Mouse (Mus musculus) hindbrain, embryonic 12.5 days (tissue): Measurements from ENCODE around the gene Homer3. TPM values are rescaled to one million over a fixed set of nuclear protein-coding genes. Genes with fewer than 3 reads are reported as not detected.

ENCODE experiments used
- ATAC-seq: fragments of 200-750 bp; cut with Nextera tagmentation; 2 replicates; pipeline ENCODE4 v1.8.0; 2017; ENCODE audit warnings: moderate TSS enrichment; ENCODE audit not compliant: low FRiP score
- H3K27ac ChIP-seq: fragments of 300-500 bp; sonication (generic); 2 replicates; pipeline ENCODE4 v1.5.1; 2016; ENCODE audit warnings: mild to moderate bottlenecking
- H3K27me3 ChIP-seq: fragments of 300-500 bp; sonication (generic); 2 replicates; pipeline ENCODE4 v1.6.1; 2016; ENCODE audit warnings: mild to moderate bottlenecking
- H3K36me3 ChIP-seq: fragments of 300-500 bp; sonication (generic); 2 replicates; pipeline ENCODE4 v1.6.1; 2016; ENCODE audit warnings: mild to moderate bottlenecking
- H3K4me1 ChIP-seq: fragments of 300-500 bp; sonication (generic); 2 replicates; pipeline ENCODE4 v1.6.1; 2016
- H3K4me2 ChIP-seq: fragments of 300-500 bp; sonication (generic); replicated peaks from 2 replicates; pipeline ENCODE4 v1.6.1; 2016; ENCODE audit warnings: mild to moderate bottlenecking
- H3K4me3 ChIP-seq: fragments of 300-500 bp; sonication (generic); 2 replicates; pipeline ENCODE4 v1.5.1; 2016; ENCODE audit warnings: mild to moderate bottlenecking
- H3K9ac ChIP-seq: fragments of 300-500 bp; sonication (generic); 2 replicates; pipeline ENCODE4 v1.6.1; 2016; ENCODE audit warnings: mild to moderate bottlenecking, moderate library complexity
- H3K9me3 ChIP-seq: fragments of 300-500 bp; sonication (generic); replicated peaks from 2 replicates; pipeline ENCODE4 v1.6.1; 2016; ENCODE audit warnings: mild to moderate bottlenecking
- WGBS: fragments of 180-500 bp; shearing (Covaris S2); methylation state at CpG from one replicate; pipeline ENCODE4 v1.1.7; 2016; 5-methylcytosine and 5-hydroxymethylcytosine counted together
- polyA plus RNA-seq: library from polyadenylated mRNA; unstranded; fragments of >200 nt; fragmentation: Nextera tagmentation; extraction: Ambion mirVana; gene quantifications from 2 replicates; pipeline ENCODE4 v1.2.1, GENCODE M21; 2016

Gene Homer3
- polyA plus RNA-seq, 1 experiment from 2014 or later: 80.7 TPM

GRCm38 (mm10) chr8:70267674-70268073 lies 15.0 kb upstream of the Homer3 start:
- H3K36me3 ChIP-seq: peaks cover 34% of the 10 kb centered on the region
- no peak overlapping the region for H3K4me2 ChIP-seq
- no peak overlapping the region for H3K27ac ChIP-seq
- ATAC-seq: no peak
- H3K9me3 ChIP-seq: no peaks in the 10 kb centered on the region
- no peak overlapping the region for H3K4me3 ChIP-seq
- no peaks in the 10 kb centered on the region for H3K4me1 ChIP-seq
- H3K27me3 ChIP-seq: no peaks in the 10 kb centered on the region
- 88% methylated on average over 3 of the region's 3 CpGs for WGBS
- no peak overlapping the region for H3K9ac ChIP-seq

- H3K27ac ChIP-seq: no peak overlapping the region
Observed at GRCm38 (mm10) chr8:70268311-70268710, 14.3 kb upstream of the Homer3 start.

GRCm38 (mm10) chr8:70268799-70269565 lies 13.6 kb upstream of the Homer3 start:
- Histone ChIP-seq H3K27me3 (no peaks in the 10 kb centered on the region), H3K4me3 (no peak overlapping the region), H3K9me3 (no peaks in the 10 kb centered on the region), H3K4me1 (no peaks in the 10 kb centered on the region), H3K36me3 (peaks cover 21% of the 10 kb centered on the region), H3K9ac (no peak overlapping the region), H3K27ac (no peak overlapping the region), H3K4me2 (no peak overlapping the region)
- 58% methylated on average over 11 of the region's 11 CpGs for WGBS
- no peak for ATAC-seq

More at GRCm38 (mm10) chr8:70268311-70268710, 14.3 kb upstream of the Homer3 start:
- no peak for ATAC-seq
- Histone ChIP-seq H3K9me3 (no peaks in the 10 kb centered on the region), H3K27me3 (no peaks in the 10 kb centered on the region), H3K4me3 (no peak overlapping the region), H3K4me2 (no peak overlapping the region), H3K9ac (no peak overlapping the region), H3K36me3 (peaks cover 27% of the 10 kb centered on the region), H3K4me1 (no peaks in the 10 kb centered on the region)
- whole genome bisulfite sequencing: 48% methylated on average over 5 of the region's 5 CpGs

GRCm38 (mm10) chr8:70272949-70273348 lies 9.7 kb upstream of the Homer3 start:
- Histone ChIP-seq H3K27me3 (no peaks in the 10 kb centered on the region), H3K9ac (no peak overlapping the region), H3K27ac (no peak overlapping the region), H3K36me3 (no peaks in the 10 kb centered on the region), H3K4me1 (no peaks in the 10 kb centered on the region), H3K4me3 (no peak overlapping the region), H3K4me2 (no peak overlapping the region), H3K9me3 (no peaks in the 10 kb centered on the region)
- WGBS: 64% methylated on average over 3 of the region's 3 CpGs
- ATAC-seq: no peak

- Histone ChIP-seq H3K4me3 (no peak overlapping the region), H3K27me3 (no peaks in the 10 kb centered on the region), H3K36me3 (no peaks in the 10 kb centered on the region), H3K27ac (no peak overlapping the region), H3K9me3 (no peaks in the 10 kb centered on the region), H3K4me2 (no peak overlapping the region), H3K4me1 (no peaks in the 10 kb centered on the region), H3K9ac (no peak overlapping the region)
- no peak for ATAC-seq
Observed at GRCm38 (mm10) chr8:70274350-70274749, 8.3 kb upstream of the Homer3 start.

GRCm38 (mm10) chr8:70276476-70276875 lies 6.2 kb upstream of the Homer3 start:
- H3K4me3 ChIP-seq: no peak overlapping the region
- no peak overlapping the region for H3K9ac ChIP-seq
- no peaks in the 10 kb centered on the region for H3K9me3 ChIP-seq
- H3K4me2 ChIP-seq: no peak overlapping the region
- WGBS: 80% methylated on average over 3 of the region's 3 CpGs
- H3K27ac ChIP-seq: no peak overlapping the region
- H3K4me1 ChIP-seq: no peaks in the 10 kb centered on the region
- no peaks in the 10 kb centered on the region for H3K27me3 ChIP-seq
- no peak for ATAC-seq
- H3K36me3 ChIP-seq: no peaks in the 10 kb centered on the region

- H3K27ac ChIP-seq: no peak overlapping the region
- H3K4me2 ChIP-seq: no peak overlapping the region
- 0 out of 2 replicates have a peak, but pooled peaks cover 3% of the 10 kb centered on the region for H3K4me1 ChIP-seq
- ATAC-seq: no peak
- H3K9ac ChIP-seq: no peak overlapping the region
- no peaks in the 10 kb centered on the region for H3K27me3 ChIP-seq
- H3K4me3 ChIP-seq: no peak overlapping the region
- no peaks in the 10 kb centered on the region for H3K36me3 ChIP-seq
- H3K9me3 ChIP-seq: no peaks in the 10 kb centered on the region
- WGBS: 68% methylated on average over 15 of the region's 15 CpGs
Observed at GRCm38 (mm10) chr8:70278175-70278574, 4.5 kb upstream of the Homer3 start.

- H3K4me1 ChIP-seq: peaks cover 12% of the 10 kb centered on the region
- H3K4me2 ChIP-seq: no peak overlapping the region
- H3K27me3 ChIP-seq: no peaks in the 10 kb centered on the region
- H3K36me3 ChIP-seq: no peaks in the 10 kb centered on the region
- no peak for ATAC-seq
- WGBS: 68% methylated on average over 8 of the region's 8 CpGs
- H3K9me3 ChIP-seq: no peaks in the 10 kb centered on the region
- H3K4me3 ChIP-seq: no peak overlapping the region
- no peak overlapping the region for H3K27ac ChIP-seq
- no peak overlapping the region for H3K9ac ChIP-seq
Observed at GRCm38 (mm10) chr8:70279266-70279665, 3.4 kb upstream of the Homer3 start.

- Histone ChIP-seq H3K27ac (no peak overlapping the region), H3K4me2 (no peak overlapping the region), H3K4me3 (no peak overlapping the region), H3K4me1 (peaks cover 18% of the 10 kb centered on the region), H3K9me3 (no peaks in the 10 kb centered on the region), H3K9ac (no peak overlapping the region), H3K27me3 (no peaks in the 10 kb centered on the region), H3K36me3 (peaks cover 11% of the 10 kb centered on the region)
- WGBS: 55% methylated on average over 3 of the region's 3 CpGs
- ATAC-seq: no peak
Observed at GRCm38 (mm10) chr8:70281001-70281400, 1.6 kb upstream of the Homer3 start.

GRCm38 (mm10) chr8:70283136-70284077 lies 780 bp downstream of the Homer3 start:
- ATAC-seq: peak; percentile 63
- Histone ChIP-seq H3K27me3 (no peaks in the 10 kb centered on the region), H3K9ac (peak overlapping the region; percentile 92), H3K4me2 (peak overlapping the region; percentile 71), H3K27ac (peak overlapping the region; percentile 62), H3K9me3 (no peaks in the 10 kb centered on the region), H3K4me1 (peaks cover 18% of the 10 kb centered on the region), H3K4me3 (peak overlapping the region; percentile 89), H3K36me3 (peaks cover 34% of the 10 kb centered on the region)
- WGBS: under 1% methylated on average over 55 of the region's 55 CpGs

- H3K4me3 ChIP-seq: peak overlapping the region; percentile 89; the same call in 1 of the 2 replicates
Observed at GRCm38 (mm10) chr8:70284421-70284820, 1.8 kb downstream of the Homer3 start.

GRCm38 (mm10) chr8:70285304-70285703 lies 2.7 kb downstream of the Homer3 start:
- Histone ChIP-seq H3K27ac (no peak overlapping the region), H3K9ac (no peak overlapping the region), H3K4me2 (no peak overlapping the region), H3K4me1 (peaks cover 18% of the 10 kb centered on the region), H3K27me3 (no peaks in the 10 kb centered on the region), H3K4me3 (no peak overlapping the region), H3K9me3 (no peaks in the 10 kb centered on the region), H3K36me3 (peaks cover 49% of the 10 kb centered on the region)
- no peak for ATAC-seq
- 98% methylated on average over 15 of the region's 15 CpGs for whole genome bisulfite sequencing

More at GRCm38 (mm10) chr8:70284421-70284820, 1.8 kb downstream of the Homer3 start:
- Histone ChIP-seq H3K27ac (no peak overlapping the region), H3K36me3 (peaks cover 42% of the 10 kb centered on the region), H3K27me3 (no peaks in the 10 kb centered on the region), H3K9me3 (no peaks in the 10 kb centered on the region), H3K4me2 (peak overlapping the region; percentile 71), H3K4me1 (peaks cover 18% of the 10 kb centered on the region), H3K9ac (no peak overlapping the region)
- no peak for ATAC-seq
- WGBS: 83% methylated on average over 5 of the region's 5 CpGs
